Mouse (Mus musculus) T-helper 1 cell (primary cell): Measurements from ENCODE around the gene Tgfa.

Experiments
- in situ Hi-C: fragments of 300-600 bp; cut with MboI, MseI; formaldehyde crosslinking; loops from one replicate; pipeline ENCODE4 v1.15.1; 2025; ENCODE audit warnings: high pct_unique_total_duplicates

Gene Tgfa

GRCm38 (mm10) chr6:86194941-86195932, at the start of gene Tgfa:
Gene Tgfa (plus strand): TSS chr6:86195223.
- in situ Hi-C loops = no loop called here

DNA sequence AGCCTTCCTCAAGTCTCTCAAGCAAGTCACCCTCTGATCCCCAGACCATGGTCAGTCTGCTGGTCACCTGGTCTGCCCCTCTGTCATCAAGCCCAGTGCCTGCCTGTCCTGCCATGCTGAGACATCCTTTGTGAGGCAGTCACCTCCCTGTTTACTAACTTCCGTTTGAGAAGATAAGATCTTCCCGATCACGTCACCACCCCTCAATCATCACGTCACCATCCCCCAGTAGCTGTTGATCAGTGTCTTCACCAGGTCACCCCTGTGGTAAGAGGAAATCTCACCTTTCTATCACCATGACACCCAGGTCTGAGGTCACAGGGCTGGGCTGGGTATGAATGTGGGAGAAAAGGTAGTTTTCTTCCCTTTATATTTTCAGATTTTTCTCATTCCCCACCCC, 46.5 kb upstream of the Tgfa start:
- in situ Hi-C loops = loop anchor here (10.0 kb wide), 1 partner anchor 1674 kb away; no protein-coding TSS in a partner anchor

GRCm38 (mm10) chr6:86149001-86149400, 46.0 kb upstream of the Tgfa start:
- in situ Hi-C loops = loop anchor here (10.0 kb wide), 1 partner anchor 1674 kb away; no protein-coding TSS in a partner anchor

- in situ Hi-C loops = no loop called here
These were observed 42.3 kb upstream of the Tgfa start for GRCm38 (mm10) chr6:86152676-86153075.

GRCm38 (mm10) chr6:86153436-86153990, 41.5 kb upstream of the Tgfa start:
- in situ Hi-C loops = no loop called here

DNA sequence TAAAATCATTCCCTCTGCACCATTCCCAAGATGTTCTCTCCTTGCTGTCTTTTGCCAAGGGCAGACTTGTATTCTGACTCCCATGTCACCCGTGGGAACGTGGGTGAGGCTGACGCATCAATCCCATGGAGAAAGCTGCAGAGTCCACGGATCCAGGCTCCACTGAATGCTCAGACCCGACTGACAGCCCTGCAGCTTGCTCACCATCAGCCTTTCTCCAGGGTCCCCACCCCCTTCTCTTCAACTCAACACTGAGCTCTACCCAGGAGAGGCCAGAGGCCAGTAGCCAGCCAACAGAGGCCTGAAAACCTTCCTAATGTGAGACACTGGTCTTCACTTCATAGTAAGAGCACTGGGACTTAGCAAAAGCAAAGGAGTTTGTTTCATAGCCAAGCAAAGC, 41.0 kb upstream of the Tgfa start:
- in situ Hi-C loops = no loop called here

GRCm38 (mm10) chr6:86154481-86154880, 40.5 kb upstream of the Tgfa start:
- in situ Hi-C loops = no loop called here

GRCm38 (mm10) chr6:86157253-86158234, 37.5 kb upstream of the Tgfa start:
- in situ Hi-C loops = no loop called here

DNA sequence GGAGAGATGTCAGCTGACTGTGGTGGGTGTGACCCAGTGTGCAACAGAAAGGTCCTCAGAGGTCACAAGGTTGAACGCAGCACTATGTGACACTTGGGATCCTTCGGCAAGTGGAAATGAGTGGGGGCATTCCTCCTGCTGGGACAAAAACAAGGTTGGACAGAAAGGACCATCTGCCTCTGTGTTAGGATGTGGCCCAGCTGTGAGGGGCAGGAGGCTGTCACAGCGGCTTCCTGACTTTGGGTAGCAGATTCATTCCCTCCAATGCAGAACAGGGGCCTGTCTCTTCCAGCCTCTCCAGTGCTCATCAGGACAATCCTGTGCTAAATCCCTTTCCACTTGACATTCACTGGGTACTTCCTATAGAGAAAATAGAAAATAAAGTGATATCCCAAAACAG, 34.1 kb upstream of the Tgfa start:
- in situ Hi-C loops = loop anchor here (10.0 kb wide), 1 partner anchor 554 kb away; no protein-coding TSS in a partner anchor

GRCm38 (mm10) chr6:86161586-86161985, 33.4 kb upstream of the Tgfa start:
- in situ Hi-C loops = loop anchor here (10.0 kb wide), 1 partner anchor 553 kb away; no protein-coding TSS in a partner anchor

- in situ Hi-C loops = loop anchor here (10.0 kb wide), 1 partner anchor 551 kb away; no protein-coding TSS in a partner anchor
These were observed 31.0 kb upstream of the Tgfa start for GRCm38 (mm10) chr6:86164028-86164427.

DNA sequence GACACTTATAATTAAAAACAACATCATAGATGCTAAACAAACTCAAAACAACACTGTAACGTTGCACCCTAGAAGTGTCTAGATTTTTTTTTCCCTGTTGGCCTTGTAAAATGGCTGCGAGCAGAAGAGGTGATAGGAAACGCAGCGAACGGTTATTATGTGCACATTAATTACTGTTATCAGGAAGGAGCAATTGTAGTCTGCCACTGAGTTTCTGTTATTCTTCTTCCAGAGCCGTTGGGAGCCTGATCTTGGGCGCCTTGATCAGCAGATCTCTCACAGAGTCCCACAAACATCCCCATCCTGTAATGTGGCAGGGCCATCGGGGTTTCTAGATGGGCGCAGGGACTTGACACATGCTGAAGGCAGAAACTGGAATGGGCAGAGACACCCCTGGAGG, 28.6 kb upstream of the Tgfa start:
- in situ Hi-C loops = loop anchor here (10.0 kb wide), 1 partner anchor 548 kb away; no protein-coding TSS in a partner anchor

DNA sequence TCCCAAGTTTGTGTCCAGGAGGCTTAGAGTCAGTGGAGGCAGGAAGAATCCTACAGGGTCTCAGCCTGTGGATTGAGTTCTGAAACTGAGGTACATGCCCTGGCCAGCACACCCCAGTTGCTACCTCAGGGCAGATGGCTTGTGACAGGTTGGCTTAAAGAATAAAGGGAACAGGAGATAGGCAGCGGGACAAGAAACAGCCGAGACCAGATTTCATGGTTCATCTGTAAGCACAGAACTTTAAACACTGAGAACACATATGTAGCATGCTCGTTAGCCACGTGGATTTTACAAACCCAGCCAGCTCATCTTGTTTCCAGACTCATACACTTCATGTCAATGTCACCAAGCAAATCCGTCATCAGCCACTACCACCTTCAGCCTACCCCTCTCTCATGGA, 27.2 kb upstream of the Tgfa start:
- in situ Hi-C loops = loop anchor here (10.0 kb wide), 1 partner anchor 547 kb away; no protein-coding TSS in a partner anchor

DNA sequence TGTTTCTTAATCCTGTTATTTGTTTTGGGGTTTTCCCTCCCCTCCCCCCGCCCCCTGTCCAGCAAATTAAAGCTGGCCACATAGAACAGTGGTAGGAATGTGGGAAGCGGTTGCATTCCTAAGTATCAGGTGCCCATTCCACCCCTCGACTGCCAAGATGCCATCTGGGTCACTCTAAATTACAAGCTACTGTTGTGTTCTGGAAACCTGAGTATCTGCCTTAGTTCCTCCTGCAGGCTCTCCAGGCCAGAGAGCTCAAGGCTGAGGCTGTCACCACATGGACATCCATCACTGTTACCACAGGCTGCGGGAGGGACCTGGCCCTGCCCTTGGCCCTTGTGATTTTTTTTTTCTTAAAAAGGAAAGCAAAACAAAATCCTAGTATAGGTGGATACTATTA, 25.9 kb upstream of the Tgfa start:
- in situ Hi-C loops = loop anchor here (10.0 kb wide), 1 partner anchor 546 kb away; no protein-coding TSS in a partner anchor

DNA sequence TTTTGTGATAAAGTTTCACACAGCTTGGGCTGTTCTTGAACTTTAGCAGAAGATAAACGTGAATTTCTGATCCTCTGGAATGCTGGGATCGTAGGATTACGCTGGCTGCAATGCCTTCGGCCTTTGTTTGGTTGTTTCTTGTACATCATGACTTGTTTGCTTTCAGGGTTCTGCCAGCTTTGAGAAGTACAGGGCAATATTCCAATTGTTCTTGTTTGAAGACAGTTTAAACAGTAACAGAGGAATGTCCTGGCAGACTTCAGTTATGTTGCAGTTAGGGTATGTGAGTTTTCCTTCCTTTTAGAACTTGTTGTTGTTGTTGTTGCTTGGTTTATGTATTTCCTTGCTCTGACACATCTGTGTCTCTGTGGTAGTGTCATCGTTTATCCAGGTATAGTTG, 18.8 kb upstream of the Tgfa start:
- in situ Hi-C loops = no loop called here

DNA sequence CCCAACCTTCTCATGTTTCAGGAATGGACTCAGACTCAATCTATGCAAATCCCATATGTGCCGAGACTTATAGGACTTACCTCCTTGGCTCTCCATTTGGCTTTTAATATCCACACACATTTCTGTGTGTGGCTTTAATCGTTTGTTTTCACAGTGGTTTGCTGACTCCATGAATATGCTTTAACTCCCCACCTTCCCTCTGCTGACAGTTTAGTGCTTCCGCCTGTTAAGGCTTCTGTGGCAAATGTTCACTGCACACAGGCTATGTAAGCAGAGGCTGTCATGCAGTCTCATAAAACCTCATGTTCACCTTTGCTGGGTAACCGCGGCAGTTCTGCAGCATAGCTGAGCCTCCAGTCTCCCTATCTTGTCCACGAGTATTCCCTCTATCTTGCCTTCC, 18.3 kb upstream of the Tgfa start:
- in situ Hi-C loops = no loop called here

DNA sequence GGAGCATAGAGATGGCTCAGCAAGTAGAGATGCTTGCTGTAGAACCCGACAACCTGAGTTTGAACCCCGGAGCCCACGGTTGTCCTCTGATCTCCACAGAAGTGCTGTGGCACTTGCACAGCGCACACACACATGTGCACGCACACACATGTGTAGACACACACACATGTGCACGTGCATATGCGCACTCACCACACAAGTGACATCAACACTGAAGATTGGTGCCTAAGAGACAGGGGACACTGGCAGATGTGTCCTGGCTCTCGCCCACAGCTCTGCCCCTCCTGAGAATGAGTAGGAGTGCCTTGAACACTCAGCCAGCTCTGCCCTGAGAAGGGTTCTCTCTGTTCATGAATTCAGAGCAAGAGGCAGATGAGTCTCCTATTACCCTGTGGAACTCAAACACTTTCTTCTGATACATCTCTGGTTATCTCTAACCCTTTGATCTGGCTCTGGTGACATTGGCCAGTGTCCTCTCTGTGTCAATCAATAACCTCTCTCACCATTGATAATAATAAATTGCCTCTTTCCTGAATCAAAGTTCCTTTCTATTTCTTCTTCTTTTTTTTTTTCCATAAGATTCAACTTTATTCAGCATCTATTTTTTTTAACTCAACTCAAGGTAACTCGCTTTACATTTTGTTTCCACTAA, 17.6 kb upstream of the Tgfa start:
- in situ Hi-C loops = no loop called here

DNA sequence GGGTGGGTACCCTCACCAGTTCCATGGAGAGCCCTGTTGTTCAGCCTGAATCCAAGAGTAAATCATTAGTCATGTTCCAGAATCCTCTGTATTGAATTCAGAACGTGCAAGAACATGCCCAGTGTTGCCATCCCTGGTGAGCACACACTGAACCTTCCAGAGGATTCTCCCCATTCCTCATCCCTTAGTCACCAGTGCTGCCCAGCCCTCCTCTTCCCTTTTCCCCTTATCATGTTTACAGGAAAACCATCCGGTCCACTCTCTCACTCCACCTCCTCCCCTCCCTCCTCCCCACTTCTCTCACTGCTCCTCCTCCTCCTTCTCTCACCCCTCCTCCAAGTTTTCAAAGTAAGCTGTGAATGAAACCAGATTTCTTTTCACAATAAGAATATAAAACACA, 14.4 kb upstream of the Tgfa start:
- in situ Hi-C loops = no loop called here

DNA sequence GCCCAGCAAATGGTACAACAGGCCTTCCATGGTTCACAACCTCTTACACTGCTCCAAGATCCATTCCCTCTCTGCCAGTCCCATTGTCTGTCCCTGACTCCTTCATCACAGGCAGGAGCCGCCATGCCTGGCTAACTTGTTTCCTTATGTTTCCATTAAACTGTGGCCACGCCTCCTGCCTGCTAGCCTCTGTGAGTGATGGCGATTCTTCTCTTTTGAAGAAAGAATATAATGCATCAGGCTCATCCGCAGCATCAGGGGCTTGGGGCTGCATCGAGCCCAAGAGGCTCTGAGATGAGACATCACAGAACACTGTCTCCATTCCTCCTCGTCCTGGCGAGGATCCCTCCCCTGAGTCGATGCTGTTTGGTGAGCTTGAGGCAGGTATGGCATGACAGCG, 13.0 kb upstream of the Tgfa start:
- in situ Hi-C loops = no loop called here

- in situ Hi-C loops = no loop called here
These were observed 12.4 kb upstream of the Tgfa start for GRCm38 (mm10) chr6:86182626-86183025.
